17 mouse cellular contexts compared by ENCODE assay signal in genomic region chr12:12299303-12299702, GRCm38 (mm10). TPM values are rescaled to one million over a fixed set of nuclear protein-coding genes. Genes with fewer than 3 reads are reported as not detected.
DNase-seq lines count a peak whose midpoint lies in the region; ATAC-seq lines count a peak whose summit lies in the region.
"Had no signal": no experiment of that assay in that cellular context is flagged by ENCODE, and none has a peak within 500 bp of the region (broad histone marks: within the 10 kb centered on the region; RNA-seq: fewer than 3 reads in every experiment).

No protein-coding gene starts in this region.

- H3K9ac ChIP-seq in hindbrain, embryonic 13.5 days, result no peak overlapping the region
- H3K9ac ChIP-seq in neural tube, embryonic 12.5 days, result no peak overlapping the region
- no peak overlapping the region for H3K9ac ChIP-seq in stomach, embryonic 16.5 days (ENCODE audit: low read length)
- H3K9ac ChIP-seq: liver, embryonic 15.5 days; midbrain, embryonic 13.5 days had no signal

- H3K27ac ChIP-seq in hindbrain, embryonic 13.5 days, result no peak overlapping the region
- H3K27ac ChIP-seq in hindbrain, embryonic 10.5 days, result no peak overlapping the region
- H3K27ac ChIP-seq in neural tube, embryonic 12.5 days, result no peak overlapping the region
- H3K27ac ChIP-seq in stomach, embryonic 16.5 days (ENCODE audit: low read length), result no peak overlapping the region
- H3K27ac ChIP-seq: liver, embryonic 15.5 days; midbrain, embryonic 13.5 days had no signal

- no peak for DNase-seq in hindbrain, embryonic 10.5 days (ENCODE audit: low spot score)
- DNase-seq in neural tube, embryonic 10.5 days (ENCODE audit: extremely low spot score, low spot score), result no peak
- peak; percentile 80 for DNase-seq in kidney, postnatal 10 days
- DNase-seq in right cerebral cortex, postnatal 10 days (ENCODE audit: low spot score in 2 of 2), result no peak
- DNase-seq in layer of hippocampus, adult 9-11 months, result no peak
- DNase-seq: adrenal gland, adult 8-10 months; cerebellum, adult 11 months; embryo, embryonic 11 days; spleen, adult 18-20 months; thymus, postnatal 25 days had no signal

- no peak overlapping the region for H3K4me2 ChIP-seq in hindbrain, embryonic 13.5 days
- H3K4me2 ChIP-seq in neural tube, embryonic 12.5 days (replicated peaks), result no peak overlapping the region
- H3K4me2 ChIP-seq in stomach, embryonic 16.5 days (ENCODE audit: low read depth, low read length), result no peak overlapping the region
- H3K4me2 ChIP-seq: liver, embryonic 15.5 days; midbrain, embryonic 13.5 days had no signal

- WGBS in hindbrain, embryonic 13.5 days, result 71% methylated on average over 2 of the region's 2 CpGs
- 87% methylated on average over 2 of the region's 2 CpGs for WGBS in hindbrain, embryonic 10.5 days
- WGBS in neural tube, embryonic 12.5 days, result 62% methylated on average over 2 of the region's 2 CpGs
- WGBS in stomach, embryonic 16.5 days, result 48% methylated on average over 2 of the region's 2 CpGs

- H3K27me3 ChIP-seq in hindbrain, embryonic 13.5 days, result no peaks in the 10 kb centered on the region
- H3K27me3 ChIP-seq in hindbrain, embryonic 10.5 days (ENCODE audit: insufficient read depth, poor library complexity, severe bottlenecking), result no peaks in the 10 kb centered on the region
- H3K27me3 ChIP-seq in neural tube, embryonic 12.5 days (replicated peaks), result no peaks in the 10 kb centered on the region
- no peaks in the 10 kb centered on the region for H3K27me3 ChIP-seq in stomach, embryonic 16.5 days (ENCODE audit: control insufficient read depth, insufficient read depth, low read length)
- H3K27me3 ChIP-seq: liver, embryonic 15.5 days; midbrain, embryonic 13.5 days; Patski had no signal

- H3K9me3 ChIP-seq in hindbrain, embryonic 13.5 days, result no peaks in the 10 kb centered on the region
- no peaks in the 10 kb centered on the region for H3K9me3 ChIP-seq in hindbrain, embryonic 10.5 days
- H3K9me3 ChIP-seq in neural tube, embryonic 12.5 days, result no peaks in the 10 kb centered on the region
- no peaks in the 10 kb centered on the region for H3K9me3 ChIP-seq in stomach, embryonic 16.5 days (replicated peaks; ENCODE audit: control insufficient read depth, low read length)
- H3K9me3 ChIP-seq: liver, embryonic 15.5 days; midbrain, embryonic 13.5 days had no signal

- H3K4me1 ChIP-seq in hindbrain, embryonic 13.5 days (replicated peaks), result peaks cover 8% of the 10 kb centered on the region; the same call in 1 of the 2 replicates
- peaks cover 3% of the 10 kb centered on the region; the same call in 1 of the 2 replicates for H3K4me1 ChIP-seq in hindbrain, embryonic 10.5 days (replicated peaks)
- peaks cover 11% of the 10 kb centered on the region; the same call in 1 of the 2 replicates for H3K4me1 ChIP-seq in neural tube, embryonic 12.5 days
- H3K4me1 ChIP-seq in stomach, embryonic 16.5 days (ENCODE audit: control insufficient read depth, insufficient read depth, low read length), result no peaks in the 10 kb centered on the region
- H3K4me1 ChIP-seq: midbrain, embryonic 13.5 days had no signal

- no peak overlapping the region for H3K4me3 ChIP-seq in hindbrain, embryonic 13.5 days
- no peak overlapping the region for H3K4me3 ChIP-seq in hindbrain, embryonic 10.5 days
- no peak overlapping the region for H3K4me3 ChIP-seq in neural tube, embryonic 12.5 days
- no peak overlapping the region for H3K4me3 ChIP-seq in stomach, embryonic 16.5 days (replicated peaks; ENCODE audit: low read length)
- H3K4me3 ChIP-seq: liver, embryonic 15.5 days; midbrain, embryonic 13.5 days had no signal

- H3K36me3 ChIP-seq in hindbrain, embryonic 13.5 days, result no peaks in the 10 kb centered on the region
- H3K36me3 ChIP-seq in hindbrain, embryonic 10.5 days, result no peaks in the 10 kb centered on the region
- H3K36me3 ChIP-seq in neural tube, embryonic 12.5 days, result no peaks in the 10 kb centered on the region
- H3K36me3 ChIP-seq in stomach, embryonic 16.5 days (ENCODE audit: control insufficient read depth, insufficient read depth, low read length), result no peaks in the 10 kb centered on the region
- H3K36me3 ChIP-seq: liver, embryonic 15.5 days; midbrain, embryonic 13.5 days had no signal

- 0 out of 2 replicates have a peak, but pooled peaks have one; percentile 46 for ATAC-seq in hindbrain, embryonic 13.5 days (ENCODE audit: low FRiP score)
- 0 out of 2 replicates have a peak, but pooled peaks have one; percentile 13 for ATAC-seq in neural tube, embryonic 12.5 days (ENCODE audit: low FRiP score, low read depth)
- peak; percentile 70; the same call in 1 of the 2 replicates for ATAC-seq in stomach, embryonic 16.5 days (ENCODE audit: insufficient read depth, low FRiP score)
- ATAC-seq: CD4-positive, CD25-positive, alpha-beta regulatory T cell, adult 4 months; midbrain, embryonic 13.5 days; Patski had no signal

RNA-seq across cellular contexts. Expression of gene Fam49a, which starts 37.4 kb away (rescaled TPM):
- 30.9 and 31.1 TPM in 2 replicates for polyA plus RNA-seq in hindbrain, embryonic 13.5 days (2015; fragmentation: Nextera tagmentation; extraction: Ambion mirVana)
- 9.0 and 13.4 TPM in 2 replicates for polyA plus RNA-seq in hindbrain, embryonic 10.5 days (2016; fragmentation: Nextera tagmentation; extraction: Ambion mirVana)
- polyA plus RNA-seq in neural tube, embryonic 12.5 days (2016; fragmentation: Nextera tagmentation; extraction: Ambion mirVana), result 27.8 and 30.0 TPM in 2 replicates
- polyA plus RNA-seq in stomach, embryonic 16.5 days (2015; fragmentation: Nextera tagmentation; extraction: Ambion mirVana), result 12.6 and 13.0 TPM in 2 replicates

Comparison
In these comparisons a context has a peak if more than half of its experiments do, and no peak if none do; other contexts are left out.
1. ATAC-seq: peak in every context shown above with its lines; median percentile 70 in stomach, embryonic 16.5 days; 46 in hindbrain, embryonic 13.5 days; 13 in neural tube, embryonic 12.5 days.